Mouse (Mus musculus) CH12.LX (cell line): ENCODE data around the gene Tmem198b. TPM values are rescaled to one million over a fixed set of nuclear protein-coding genes. Genes with fewer than 3 reads are reported as not detected.

ENCODE experiments used
- DNase-seq: peaks from one replicate; pipeline ENCODE4 v3.0.0-alpha.2; 2013; ENCODE audit errors: extremely low read depth
- H3K27ac ChIP-seq: 2 replicates; pipeline ENCODE4 v1.5.1; 2012; ENCODE audit warnings: low read depth, mild to moderate bottlenecking, control low read depth, moderate library complexity; ENCODE audit not compliant: insufficient read depth
- H3K27me3 ChIP-seq: replicated peaks from 2 replicates; pipeline ENCODE3; 2012; ENCODE audit warnings: inconsistent platforms
- H3K36me3 ChIP-seq, 2 experiments: replicated peaks in 1 of 2; 2 replicates each; pipeline versions ENCODE3 to v1.6.1; 2012; ENCODE audit warnings: inconsistent platforms in 1 of 2, low read length in 1 of 2, mild to moderate bottlenecking in 1 of 2, mixed read lengths in 1 of 2, moderate library complexity in 1 of 2; ENCODE audit not compliant: control insufficient read depth in 1 of 2, insufficient read depth in 1 of 2
- H3K4me1 ChIP-seq, 2 experiments: 2 replicates each; pipeline ENCODE4 v1.6.1; 2012; ENCODE audit warnings: inconsistent platforms in 1 of 2, moderate library complexity in 1 of 2; ENCODE audit not compliant: insufficient read depth in 2 of 2, control insufficient read depth in 1 of 2
- H3K4me2 ChIP-seq: 2 replicates; pipeline ENCODE4 v1.6.1; 2012; ENCODE audit warnings: low read depth, mild to moderate bottlenecking, control low read depth; ENCODE audit not compliant: poor library complexity, insufficient read depth, severe bottlenecking
- H3K4me3 ChIP-seq, 3 experiments: fragments of 150-350 bp in 1 of 3; sonication (generic) in 1 of 3; replicated peaks in 1 of 3; 2 replicates each; pipeline versions ENCODE3 to v1.5.1; 2011 to 2012; ENCODE audit warnings: low read depth in 2 of 3, low read length in 2 of 3, mild to moderate bottlenecking in 2 of 3, moderate library complexity in 2 of 3, control low read depth in 1 of 3, improper control_type of control experiment in 1 of 3, inconsistent platforms in 1 of 3, mixed read lengths in 1 of 3; ENCODE audit not compliant: poor library complexity in 1 of 3
- H3K79me2 ChIP-seq: replicated peaks from 2 replicates; pipeline ENCODE4 v1.6.1; 2012; ENCODE audit warnings: mild to moderate bottlenecking, moderate library complexity; ENCODE audit not compliant: control insufficient read depth, poor library complexity, insufficient read depth, severe bottlenecking; ENCODE audit errors: extremely low read depth
- H3K9ac ChIP-seq: 2 replicates; pipeline ENCODE4 v1.6.1; 2012; ENCODE audit warnings: low read depth, mild to moderate bottlenecking, control low read depth, moderate library complexity; ENCODE audit not compliant: insufficient read depth
- H3K9me3 ChIP-seq: replicated peaks from 2 replicates; pipeline ENCODE3; 2012; ENCODE audit warnings: low read length, inconsistent platforms, mixed read lengths
- BHLHE40 ChIP-seq: IDR thresholded peaks from 2 replicates; pipeline ENCODE4 v1.6.1; 2011; ENCODE audit warnings: mild to moderate bottlenecking, low read depth, low read length, improper control_type of control experiment
- CHD1 ChIP-seq: IDR thresholded peaks from 2 replicates; pipeline ENCODE4 v1.6.1; 2012; ENCODE audit warnings: low read depth, low read length, improper control_type of control experiment, inconsistent platforms
- CHD2 ChIP-seq: IDR thresholded peaks from 2 replicates; pipeline ENCODE4 v1.6.1; 2011; ENCODE audit warnings: low read length, improper control_type of control experiment
- CTCF ChIP-seq, 2 experiments: IDR thresholded peaks in 1 of 2; conservative IDR thresholded peaks in 1 of 2; 2 replicates each; pipeline ENCODE4 v1.5.1; 2011 to 2012; ENCODE audit warnings: low read depth in 2 of 2, low read length in 2 of 2, improper control_type of control experiment in 1 of 2, inconsistent platforms in 1 of 2, mild to moderate bottlenecking in 1 of 2, moderate library complexity in 1 of 2
- ELF1 ChIP-seq: IDR thresholded peaks from 2 replicates; pipeline ENCODE4 v1.6.1; 2014; ENCODE audit warnings: low read depth, mild to moderate bottlenecking, inconsistent platforms, low read length, improper control_type of control experiment
- IRF4 ChIP-seq: IDR thresholded peaks from 2 replicates; pipeline ENCODE4 v1.6.1; 2014; ENCODE audit warnings: low read depth, mild to moderate bottlenecking, inconsistent platforms, low read length, improper control_type of control experiment
- KAT2A ChIP-seq: IDR thresholded peaks from 2 replicates; pipeline ENCODE4 v1.6.1; 2012; ENCODE audit warnings: low read length, improper control_type of control experiment, inconsistent platforms; ENCODE audit not compliant: insufficient replicate concordance
- MAX ChIP-seq: IDR thresholded peaks from 2 replicates; pipeline ENCODE4 v1.6.1; 2011; ENCODE audit warnings: low read length, improper control_type of control experiment
- MAZ ChIP-seq: IDR thresholded peaks from 2 replicates; pipeline ENCODE4 v1.6.1; 2012; ENCODE audit warnings: low read depth, mild to moderate bottlenecking, inconsistent platforms, low read length, improper control_type of control experiment, moderate library complexity
- MEF2A ChIP-seq: IDR thresholded peaks from 2 replicates; pipeline ENCODE4 v1.6.1; 2014; ENCODE audit warnings: low read depth, mild to moderate bottlenecking, inconsistent platforms, low read length, improper control_type of control experiment, borderline replicate concordance
- NELFE ChIP-seq: IDR thresholded peaks from 2 replicates; pipeline ENCODE4 v1.6.1; 2011; ENCODE audit warnings: low read depth, low read length, improper control_type of control experiment
- POLR2A ChIP-seq: IDR thresholded peaks from 2 replicates; pipeline ENCODE4 v1.6.1; 2011; ENCODE audit warnings: low read depth, mild to moderate bottlenecking, improper control_type of control experiment, low read length
- RCOR1 ChIP-seq: conservative IDR thresholded peaks from 2 replicates; pipeline ENCODE4 v1.6.1; 2012; ENCODE audit warnings: low read depth, mild to moderate bottlenecking, inconsistent platforms, low read length, improper control_type of control experiment
- TBP ChIP-seq: conservative IDR thresholded peaks from 2 replicates; pipeline ENCODE4 v1.6.1; 2011; ENCODE audit warnings: low read depth, low read length, improper control_type of control experiment
- dilution Hi-C: fragments of 300-500 bp; cut with MboI; formaldehyde crosslinking; loops from 2 replicates; pipeline ENCODE4 v1.14.3; 2020; ENCODE audit warnings: low sequenced_read_pairs; ENCODE audit not compliant: extremely low pct_unique_long_range_greater_than_20kb, extremely low pct_ligation_motif_present
- in situ Hi-C: fragments of 300-500 bp; cut with MboI; formaldehyde crosslinking; loops from 3 replicates; pipeline ENCODE4 v1.14.3; 2019; ENCODE audit warnings: low sequenced_read_pairs, low pct_ligation_motif_present, low pct_unique_long_range_greater_than_20kb, mixed read lengths
- polyA plus RNA-seq: library from polyadenylated mRNA; unstranded; fragments of >175 nt; gene quantifications from 2 replicates; pipeline ENCODE4 v1.2.1, GENCODE M21; 2012; ENCODE audit warnings: low read depth; ENCODE audit not compliant: insufficient read length
- total RNA-seq, 2 experiments: library from RNA; depleted of rRNA; stranded (reverse); fragments of 300-350 nt in 1 of 2; fragments of >200 nt in 1 of 2; gene quantifications; 2 replicates each; pipeline ENCODE4 v1.2.3; 2012 to 2014

The Tmem198b gene
- total RNA-seq (2012; rRNA removed) = 1.2 and 2.0 TPM in 2 replicates
- 2.0 and 2.6 TPM in 2 replicates for total RNA-seq (2014; rRNA removed)
- polyA plus RNA-seq = 4.5 and 4.7 TPM in 2 replicates

GRCm38 (mm10) chr10:128804271-128805091 is at the start of gene Tmem198b:
TSS of gene Tmem198b (minus strand) at chr10:128804370.
- Histone ChIP-seq H3K36me3 (peaks cover 10 to 34% of the 10 kb centered on the region in 2 experiments), H3K9ac (peak within 1 kb of the TSS; percentile 55), H3K9me3 (no peaks in the 10 kb centered on the region), H3K27ac (peak within 1 kb of the TSS; percentile 87), H3K4me2 (peak within 1 kb of the TSS; percentile 63), H3K27me3 (no peaks in the 10 kb centered on the region), H3K79me2 (peaks cover 33% of the 10 kb centered on the region), H3K4me3 (peak within 1 kb of the TSS; percentile 72 to 94 (median 86)), H3K4me1 (peaks cover 13 to 28% of the 10 kb centered on the region in 2 experiments)
- in situ Hi-C loops = no loop called here
- peak; percentile 74 for DNase-seq
- TF ChIP-seq NELFE (0 out of 2 replicates have a peak, but pooled peaks have one; percentile 48), CTCF (conservative IDR thresholded peaks at IDR 0.05 in 1 of 2, IDR thresholded peaks at IDR 0.05 in 1 of 2; ENCODE audit: low read depth in 2 of 2, low read length in 2 of 2) (no peak), MAX (peak; percentile 41; the same call in 1 of the 2 replicates), CHD1 (peak; percentile 97), MEF2A (no peak), TBP (peak; percentile 58; the same call in 1 of the 2 replicates), BHLHE40 (peak; percentile 52; the same call in 1 of the 2 replicates), CHD2 (peak; percentile 64), POLR2A (peak; percentile 62), IRF4 (peak; percentile 33; the same call in 1 of the 2 replicates), MAZ (peak; percentile 67; the same call in 1 of the 2 replicates), KAT2A (no peak), ELF1 (peak; percentile 25; the same call in 1 of the 2 replicates)
- dilution Hi-C loops = no loop called here

GRCm38 (mm10) chr10:128850339-128850738 is 46.2 kb upstream of the Tmem198b start:
- dilution Hi-C loops = no loop called here
- in situ Hi-C loops = no loop called here

More at GRCm38 (mm10) chr10:128850339-128850738, 46.2 kb upstream of the Tmem198b start:
- H3K27ac ChIP-seq = no peak overlapping the region
- no peak for TF ChIP-seq RCOR1
- H3K9ac ChIP-seq = no peak overlapping the region
- peaks cover 31 to 76% of the 10 kb centered on the region in 2 experiments for H3K36me3 ChIP-seq
- H3K27me3 ChIP-seq = no peaks in the 10 kb centered on the region
- no peaks in the 10 kb centered on the region for H3K9me3 ChIP-seq
- no peak for DNase-seq
- no peak overlapping the region for H3K4me3 ChIP-seq
- no peaks in the 10 kb centered on the region for H3K79me2 ChIP-seq
- peaks cover 0 to 6% of the 10 kb centered on the region in 2 experiments; a peak in 2 of 4 replicates for H3K4me1 ChIP-seq
- no peak overlapping the region for H3K4me2 ChIP-seq
